In genomic region chr5:135008671-135009589, GRCm38 (mm10) we compare ENCODE assay signal across 8 mouse cellular contexts. TPM values are rescaled to one million over a fixed set of nuclear protein-coding genes. Genes with fewer than 3 reads are reported as not detected.
A peak's percentile ranks its signal among the peaks of the same experiment; 100 is the strongest.
DNase-seq lines count a peak whose midpoint lies in the region; ATAC-seq and TF ChIP-seq lines count a peak whose summit lies in the region.

Gene Abhd11, plus strand, starts transcription at chr5:135009152.

- H3K27ac ChIP-seq in gastrocnemius, adult 2 months = peak within 1 kb of the TSS; percentile 100
- peak within 1 kb of the TSS; percentile 98 for H3K27ac ChIP-seq in hindbrain, postnatal 0 days
- peak within 1 kb of the TSS; percentile 99 for H3K27ac ChIP-seq in left cerebral cortex, adult 2 months

- under 1% methylated on average over 52 of the region's 52 CpGs for WGBS in hindbrain, postnatal 0 days

- intact Hi-C loops in gastrocnemius, adult 2 months (cut with DNase I) = no loop called here
- intact Hi-C loops in left cerebral cortex, adult 2 months (cut with DNase I) = loop anchor here (5.0 kb wide), 1 partner anchor 138 kb away; the partner anchor contains the start of gene Tbl2

- peak within 1 kb of the TSS; percentile 68 for H3K9ac ChIP-seq in hindbrain, postnatal 0 days (replicated peaks; ENCODE audit: low read length)

- H3K4me1 ChIP-seq in hindbrain, postnatal 0 days (ENCODE audit: insufficient read depth, low read length) = peaks cover 4% of the 10 kb centered on the region

- H3K4me3 ChIP-seq in gastrocnemius, adult 2 months = peak within 1 kb of the TSS; percentile 71
- H3K4me3 ChIP-seq in hindbrain, postnatal 0 days (ENCODE audit: low read length) = peak within 1 kb of the TSS; percentile 53
- peak within 1 kb of the TSS; percentile 73 for H3K4me3 ChIP-seq in left cerebral cortex, adult 2 months

- H3K9me3 ChIP-seq in hindbrain, postnatal 0 days (ENCODE audit: low read length) = no peaks in the 10 kb centered on the region

- no peaks in the 10 kb centered on the region for H3K36me3 ChIP-seq in hindbrain, postnatal 0 days (ENCODE audit: insufficient read depth, low read length)

- no peak for TF ChIP-seq CTCF in gastrocnemius, adult 2 months (IDR thresholded peaks at IDR 0.05)
- TF ChIP-seq CTCF in hindbrain, postnatal 0 days (IDR thresholded peaks at IDR 0.05; ENCODE audit: low read depth) = peak; percentile 35
- no peak; the same call in none of the 2 replicates for TF ChIP-seq CTCF in left cerebral cortex, adult 2 months (IDR thresholded peaks at IDR 0.05)

- H3K27me3 ChIP-seq in hindbrain, postnatal 0 days (ENCODE audit: insufficient read depth, low read length) = no peaks in the 10 kb centered on the region

- peak within 1 kb of the TSS; percentile 84 for H3K4me2 ChIP-seq in hindbrain, postnatal 0 days (ENCODE audit: low read depth, low read length)

- peak; percentile 100 for DNase-seq in ZHBTc4 (ENCODE audit: low read depth, low spot score)
- peak; percentile 99 for DNase-seq in gastrocnemius, adult 2 months
- peak; percentile 100 for DNase-seq in hindbrain, postnatal 0 days (ENCODE audit: low spot score)
- DNase-seq in left cerebral cortex, adult 2 months (ENCODE audit: extremely low spot score in 1 of 2, low spot score in 2 of 2) = peak; percentile 92 to 96
- DNase-seq in right cerebral cortex, adult 2 months (ENCODE audit: low spot score in 2 of 2) = peak; percentile 94 to 98
- DNase-seq in urinary bladder, postnatal 14 days (ENCODE audit: low spot score) = peak; percentile 99

- ATAC-seq in common myeloid progenitor, adult 5-6 weeks (replicated peaks; ENCODE audit: low read depth, poor library complexity, severe bottlenecking) = peak; percentile 72
- ATAC-seq in hindbrain, postnatal 0 days = peak; percentile 92
- ATAC-seq in megakaryocyte, adult 5-6 weeks (ENCODE audit: poor library complexity, severe bottlenecking) = peak; percentile 68

RNA-seq across cellular contexts. Expression of gene Abhd11, which starts in this region (rescaled TPM):
- total RNA-seq in common myeloid progenitor, adult 5-6 weeks (2017) = 37.5 and 40.1 TPM in 2 replicates
- total RNA-seq in gastrocnemius, adult 2 months (2021) = 10 to 100 TPM; 45.5 to 56.8 TPM
- 60.7 and 72.4 TPM in 2 replicates for total RNA-seq in hindbrain, postnatal 0 days (2014; rRNA removed)
- polyA plus RNA-seq in hindbrain, postnatal 0 days (2015; fragmentation: Nextera tagmentation; extraction: Ambion mirVana) = 81.7 and 83.7 TPM in 2 replicates
- total RNA-seq in left cerebral cortex, adult 2 months (2021) = 10 to 100 TPM; 31.3 to 39.3 TPM
- total RNA-seq in megakaryocyte, adult 5-6 weeks (2015) = 52.5 and 55.0 TPM in 2 replicates
- 22.9 and 32.7 TPM in 2 replicates for total RNA-seq in megakaryocyte, adult 5-6 weeks (2017)

Comparison
In these comparisons a context has a peak if more than half of its experiments do, and no peak if none do; other contexts are left out.
1. Peak in every context shown above with its lines: DNase-seq, ATAC-seq, H3K4me3 ChIP-seq and H3K27ac ChIP-seq.